Mouse (Mus musculus) myocyte (in vitro differentiated cells): ENCODE results near the gene Cdh3. TPM values are rescaled to one million over a fixed set of nuclear protein-coding genes. Genes with fewer than 3 reads are reported as not detected.
"Not testable (repeated sequence)": the region's sequence is repeated elsewhere in the genome, so short reads cannot be mapped to it uniquely, and the experiment has no call there.

Experiments used
- H3K27me3 ChIP-seq: one replicate; pipeline ENCODE4 v1.6.1; 2011; ENCODE audit not compliant: control insufficient read depth, insufficient read depth, insufficient read length
- H3K36me3 ChIP-seq: one replicate; pipeline ENCODE4 v1.6.1; 2011; ENCODE audit not compliant: control insufficient read depth, insufficient read depth
- H3K4me2 ChIP-seq: one replicate; pipeline ENCODE4 v1.6.1; 2011; ENCODE audit warnings: low read depth, control low read depth
- H3K4me3 ChIP-seq: one replicate; pipeline ENCODE4 v1.5.1; 2011; ENCODE audit warnings: mild to moderate bottlenecking, control low read depth, moderate library complexity
- H3K79me2 ChIP-seq: one replicate; pipeline ENCODE4 v1.6.1; 2011; ENCODE audit not compliant: control insufficient read depth, insufficient read depth
- H3ac ChIP-seq: one replicate; pipeline ENCODE4 v1.6.1; 2011; ENCODE audit not compliant: control insufficient read depth, insufficient read length
- CEBPB ChIP-seq: IDR thresholded peaks from 2 replicates; pipeline ENCODE4 v1.6.1; 2011; ENCODE audit warnings: mild to moderate bottlenecking, moderate library complexity; ENCODE audit not compliant: poor library complexity, insufficient read depth, severe bottlenecking
- E2F4 ChIP-seq: IDR thresholded peaks from one replicate; pipeline ENCODE4 v1.6.1; 2011; ENCODE audit warnings: mild to moderate bottlenecking, control low read depth, moderate library complexity; ENCODE audit not compliant: insufficient read depth
- MAX ChIP-seq: IDR thresholded peaks from one replicate; pipeline ENCODE4 v1.6.1; 2011; ENCODE audit warnings: low read depth, mild to moderate bottlenecking, control low read depth
- MYOD1 ChIP-seq, 3 experiments: IDR thresholded peaks; one replicate each; pipeline ENCODE4 v1.6.1; 2011; ENCODE audit warnings: control low read depth in 2 of 3, low read depth in 2 of 3, mild to moderate bottlenecking in 2 of 3, moderate library complexity in 1 of 3; ENCODE audit not compliant: insufficient read length in 2 of 3, control insufficient read depth in 1 of 3
- MYOG ChIP-seq, 3 experiments: IDR thresholded peaks; one replicate each; pipeline ENCODE4 v1.6.1; 2011; ENCODE audit warnings: control low read depth in 2 of 3, low read depth in 2 of 3, mild to moderate bottlenecking in 2 of 3; ENCODE audit not compliant: insufficient read length in 2 of 3, control insufficient read depth in 1 of 3, insufficient read depth in 1 of 3
- POLR2A ChIP-seq: IDR thresholded peaks from one replicate; pipeline ENCODE4 v1.6.1; 2011; ENCODE audit warnings: low read depth, mild to moderate bottlenecking, control low read depth, moderate library complexity; ENCODE audit not compliant: insufficient read length
- POLR2AphosphoS2 ChIP-seq: IDR thresholded peaks from one replicate; pipeline ENCODE4 v1.6.1; 2011; ENCODE audit warnings: low read depth, control low read depth; ENCODE audit not compliant: insufficient read length
- REST ChIP-seq: IDR thresholded peaks from one replicate; pipeline ENCODE4 v1.6.1; 2011; ENCODE audit warnings: mild to moderate bottlenecking, control low read depth, moderate library complexity; ENCODE audit not compliant: insufficient read depth, insufficient read length
- SRF ChIP-seq: IDR thresholded peaks from one replicate; pipeline ENCODE4 v1.6.1; 2011; ENCODE audit warnings: low read depth; ENCODE audit not compliant: control insufficient read depth, insufficient read length
- TCF12 ChIP-seq: IDR thresholded peaks from one replicate; pipeline ENCODE4 v1.6.1; 2011; ENCODE audit warnings: mild to moderate bottlenecking, control low read depth; ENCODE audit not compliant: poor library complexity, insufficient read depth, severe bottlenecking
- TCF3 ChIP-seq: IDR thresholded peaks from one replicate; pipeline ENCODE4 v1.6.1; 2011; ENCODE audit warnings: low read depth, control low read depth; ENCODE audit not compliant: insufficient read length
- USF1 ChIP-seq: IDR thresholded peaks from one replicate; pipeline ENCODE4 v1.6.1; 2011; ENCODE audit warnings: low read depth, mild to moderate bottlenecking, control low read depth, moderate library complexity
- polyA plus RNA-seq: library from polyadenylated mRNA; unstranded; fragments of >200 nt; fragmentation: generic; extraction: Trizol; gene quantifications from one replicate; pipeline ENCODE4 v1.2.1, GENCODE M21; 2012; ENCODE audit warnings: missing spikeins

Gene Cdh3
- polyA plus RNA-seq, 1 experiment, result 0.17 TPM

DNA sequence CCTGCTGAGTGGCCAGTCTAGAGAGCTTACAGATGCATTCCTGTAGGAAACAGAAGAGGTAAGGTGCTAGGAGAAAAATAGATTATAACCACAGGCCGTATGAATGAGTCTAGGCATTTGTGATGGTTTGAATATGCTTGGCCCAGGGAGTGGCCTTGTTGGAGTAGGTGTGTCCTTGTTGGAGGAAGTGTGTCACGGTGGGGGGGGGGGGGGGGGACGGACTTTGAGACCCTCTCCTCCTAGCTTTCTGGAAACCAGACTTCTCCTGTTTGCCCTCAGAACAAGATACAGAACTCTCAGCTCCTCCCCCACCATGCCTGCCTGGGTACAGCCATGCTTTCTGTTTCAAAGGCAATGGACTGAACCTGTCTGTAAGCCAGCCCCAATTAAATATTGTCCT is 81.8 kb downstream of the Cdh3 start:
- Histone ChIP-seq H3K79me2 (no peaks in the 10 kb centered on the region), H3K4me2 (no peak overlapping the region), H3K36me3 (no peaks in the 10 kb centered on the region), H3K4me3 (no peak overlapping the region), H3ac (no peak overlapping the region), H3K27me3 (no peaks in the 10 kb centered on the region)
- TF ChIP-seq POLR2A (no peak), USF1 (no peak), E2F4 (no peak), SRF (no peak)

DNA sequence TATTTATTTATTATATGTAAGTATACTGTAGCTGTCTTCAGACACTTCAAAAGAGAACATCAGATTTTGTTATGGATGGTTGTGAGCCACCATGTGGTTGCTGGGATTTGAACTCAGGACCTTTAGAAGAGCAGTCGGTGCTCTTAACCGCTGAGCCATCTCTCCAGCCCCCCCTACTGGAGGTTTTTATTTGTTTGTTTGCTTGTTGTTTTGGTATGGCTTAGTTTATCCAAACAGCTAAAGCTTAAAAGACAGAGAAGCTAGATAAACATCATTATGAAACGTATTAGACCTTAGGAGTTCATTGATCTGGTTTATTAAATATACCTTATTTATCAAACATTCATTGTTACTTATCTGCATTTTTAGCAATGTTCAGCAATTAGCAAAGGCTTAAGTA is 84.9 kb downstream of the Cdh3 start:
- H3K4me3 ChIP-seq, H3K79me2 ChIP-seq, H3ac ChIP-seq, H3K27me3 ChIP-seq, H3K36me3 ChIP-seq, H3K4me2 ChIP-seq: not testable (repeated sequence)

DNA sequence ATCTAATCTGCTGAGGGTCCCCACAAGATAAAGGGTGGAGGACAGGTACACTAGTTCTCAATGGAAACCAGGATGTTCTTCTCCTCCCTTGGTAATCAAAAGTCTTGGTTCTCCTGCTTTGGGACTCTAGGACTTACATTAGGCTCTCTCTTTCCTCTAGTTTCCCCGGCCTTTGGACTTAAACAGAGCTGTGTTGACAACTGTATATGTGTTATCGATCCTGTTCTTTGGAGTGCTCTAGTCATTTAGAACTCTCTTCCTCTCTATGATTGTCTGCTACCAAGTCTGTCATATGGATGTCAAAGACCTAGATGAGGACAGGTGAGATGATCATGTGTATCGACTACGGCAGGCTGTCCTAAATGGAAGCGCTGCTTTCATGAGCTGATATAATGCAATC is 86.4 kb downstream of the Cdh3 start:
- Histone ChIP-seq H3K79me2 (no peaks in the 10 kb centered on the region), H3K27me3 (no peaks in the 10 kb centered on the region), H3ac (no peak overlapping the region), H3K4me3 (no peak overlapping the region), H3K4me2 (no peak overlapping the region), H3K36me3 (no peaks in the 10 kb centered on the region)
- TF ChIP-seq SRF, result no peak
- TF ChIP-seq E2F4, result no peak
- no peak for TF ChIP-seq MAX
- TF ChIP-seq POLR2AphosphoS2, result no peak
- no peak for TF ChIP-seq USF1
- TF ChIP-seq CEBPB, result no peak
- TF ChIP-seq REST, result no peak
- TF ChIP-seq POLR2A, result no peak
- TF ChIP-seq MYOG (IDR thresholded peaks at IDR 0.05; ENCODE audit: control insufficient read depth in 1 of 3, insufficient read depth in 1 of 3, insufficient read length in 2 of 3, low read depth in 2 of 3), result no peak
- TF ChIP-seq MYOD1 (IDR thresholded peaks at IDR 0.05; ENCODE audit: control insufficient read depth in 1 of 3, insufficient read length in 2 of 3, low read depth in 2 of 3), result no peak
- TF ChIP-seq TCF3, result no peak
- TF ChIP-seq TCF12, result no peak

- TF ChIP-seq SRF (no peak), TCF3 (no peak), MAX (no peak), TCF12 (no peak), REST (no peak), CEBPB (no peak), POLR2AphosphoS2 (no peak), MYOD1 (IDR thresholded peaks at IDR 0.05; ENCODE audit: control insufficient read depth in 1 of 3, insufficient read length in 2 of 3, low read depth in 2 of 3) (no peak), USF1 (no peak), POLR2A (no peak), MYOG (IDR thresholded peaks at IDR 0.05; ENCODE audit: control insufficient read depth in 1 of 3, insufficient read depth in 1 of 3, insufficient read length in 2 of 3, low read depth in 2 of 3) (no peak), E2F4 (no peak)
- no peak overlapping the region for H3ac ChIP-seq
- H3K79me2 ChIP-seq, result no peaks in the 10 kb centered on the region
- H3K4me3 ChIP-seq, result no peak overlapping the region
- H3K27me3 ChIP-seq, result no peaks in the 10 kb centered on the region
- no peaks in the 10 kb centered on the region for H3K36me3 ChIP-seq
- no peak overlapping the region for H3K4me2 ChIP-seq
These were observed 88.7 kb downstream of the Cdh3 start for GRCm38 (mm10) chr8:106599265-106599979.

DNA sequence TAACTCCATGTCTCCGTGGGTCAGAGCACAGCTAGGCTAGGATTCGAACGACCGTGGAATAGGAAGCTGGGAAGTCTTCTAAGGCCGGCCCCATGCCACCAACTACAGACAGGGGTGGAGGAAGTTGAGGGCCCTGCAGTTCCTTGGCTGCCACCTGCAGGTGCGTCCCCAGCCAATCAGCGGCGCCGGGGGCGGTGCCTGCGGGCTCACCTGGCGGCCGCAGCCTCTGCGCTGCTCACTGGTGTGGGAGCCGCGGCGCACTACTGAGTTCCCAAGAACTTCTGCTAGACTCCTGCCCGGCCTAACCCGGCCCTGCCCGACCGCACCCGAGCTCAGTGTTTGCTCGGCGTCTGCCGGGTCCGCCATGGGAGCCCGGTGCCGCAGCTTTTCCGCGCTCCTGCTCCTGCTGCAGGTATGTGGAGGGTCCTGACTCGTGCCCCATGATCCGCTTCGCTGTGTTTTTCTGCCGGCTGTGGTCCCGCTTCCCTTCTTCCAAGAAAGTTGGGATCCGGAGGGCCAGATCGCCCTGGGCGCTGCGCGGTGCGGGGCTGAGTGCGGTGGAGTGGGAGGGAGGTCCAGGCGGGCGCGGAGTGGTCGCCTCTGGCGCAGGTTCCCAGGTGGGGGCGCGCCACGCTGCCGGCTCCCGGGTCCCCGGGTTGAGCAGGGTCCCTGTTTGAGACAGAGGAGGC is 92.6 kb downstream of the Cdh3 start, which contains the start of gene Cdh1:
Gene Cdh1 (plus strand): TSS at position 221 of the 689 bp plus-strand sequence.
- Histone ChIP-seq H3K27me3 (no peaks in the 10 kb centered on the region), H3K36me3 (no peaks in the 10 kb centered on the region), H3ac (no peak within 1 kb of the TSS), H3K79me2 (no peaks in the 10 kb centered on the region), H3K4me2 (no peak within 1 kb of the TSS), H3K4me3 (no peak within 1 kb of the TSS)
- no peak for TF ChIP-seq TCF3
- no peak for TF ChIP-seq SRF
- TF ChIP-seq POLR2A, result no peak
- no peak for TF ChIP-seq E2F4
- TF ChIP-seq USF1, result no peak
- no peak for TF ChIP-seq TCF12
- no peak for TF ChIP-seq MAX
- no peak for TF ChIP-seq POLR2AphosphoS2
- TF ChIP-seq CEBPB, result no peak
- TF ChIP-seq MYOD1 (IDR thresholded peaks at IDR 0.05; ENCODE audit: control insufficient read depth in 1 of 3, insufficient read length in 2 of 3, low read depth in 2 of 3), result no peak
- TF ChIP-seq MYOG (IDR thresholded peaks at IDR 0.05; ENCODE audit: control insufficient read depth in 1 of 3, insufficient read depth in 1 of 3, insufficient read length in 2 of 3, low read depth in 2 of 3), result no peak
- TF ChIP-seq REST, result no peak
